Mouse (Mus musculus) bone marrow, adult 2 months (tissue): Measurements from ENCODE around the gene Nkd1. TPM values are rescaled to one million over a fixed set of nuclear protein-coding genes. Genes with fewer than 3 reads are reported as not detected.

Experiments
- H3K27ac ChIP-seq: fragments of 200-500 bp; 2 replicates; pipeline ENCODE4 v1.5.1; 2012; ENCODE audit warnings: low read depth, mild to moderate bottlenecking, control low read depth, inconsistent platforms, low read length; ENCODE audit not compliant: control insufficient read depth, poor library complexity, insufficient read depth
- H3K4me1 ChIP-seq: fragments of 200-500 bp; 2 replicates; pipeline ENCODE4 v1.6.1; 2011; ENCODE audit warnings: low read length; ENCODE audit not compliant: control insufficient read depth, insufficient read depth
- H3K4me3 ChIP-seq: fragments of 200-500 bp; replicated peaks from 2 replicates; pipeline ENCODE3; 2011; ENCODE audit warnings: mild to moderate bottlenecking, low read depth, low read length, control low read depth; ENCODE audit not compliant: control insufficient read depth
- CTCF ChIP-seq: fragments of 200-500 bp; IDR thresholded peaks from 2 replicates; pipeline ENCODE4 v1.5.1; 2011; ENCODE audit warnings: low read length, control low read depth; ENCODE audit not compliant: control insufficient read depth, insufficient read depth
- POLR2A ChIP-seq: fragments of 200-500 bp; IDR thresholded peaks from 2 replicates; pipeline ENCODE4 v1.6.1; 2011; ENCODE audit warnings: low read depth, mild to moderate bottlenecking, control low read depth, low read length, borderline replicate concordance; ENCODE audit not compliant: control insufficient read depth
- WGBS: fragments of 180-500 bp; shearing (Covaris S2); methylation state at CpG from one replicate; pipeline ENCODE4 v1.1.7; 2018; 5-methylcytosine and 5-hydroxymethylcytosine counted together
- polyA plus RNA-seq: library from polyadenylated mRNA; stranded (reverse); fragments of >200 nt; gene quantifications from 2 replicates; pipeline ENCODE4 v1.2.4, GENCODE M21; 2011; ENCODE audit warnings: low replicate concordance; ENCODE audit not compliant: missing spikeins, insufficient read depth, insufficient read length

The Nkd1 gene
- polyA plus RNA-seq, 1 experiment: not detected

DNA sequence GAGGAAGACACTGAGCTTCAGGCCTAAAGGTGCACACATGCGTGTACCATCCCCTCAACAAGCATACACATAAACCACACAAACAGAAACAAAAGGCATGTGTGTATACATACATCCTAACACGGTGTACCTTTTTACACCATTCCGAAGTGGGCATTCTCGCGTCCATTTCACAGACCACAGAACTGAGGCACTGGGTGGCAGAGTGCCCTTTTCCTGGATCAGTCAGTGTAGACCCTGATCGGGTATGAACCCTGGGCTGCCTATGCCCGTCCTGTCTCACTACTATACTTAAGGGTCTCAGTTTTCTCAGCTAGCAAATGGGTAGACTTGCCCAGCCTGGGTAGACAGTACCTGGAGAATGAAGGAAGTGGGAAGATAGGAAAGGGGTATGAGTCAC lies 24.3 kb downstream of the Nkd1 start:
- H3K4me3 ChIP-seq: no peak overlapping the region
- no peaks in the 10 kb centered on the region for H3K4me1 ChIP-seq
- WGBS: 85% methylated on average over 7 of the region's 7 CpGs
- no peak overlapping the region for H3K27ac ChIP-seq
- no peak for TF ChIP-seq CTCF
- TF ChIP-seq POLR2A: no peak

DNA sequence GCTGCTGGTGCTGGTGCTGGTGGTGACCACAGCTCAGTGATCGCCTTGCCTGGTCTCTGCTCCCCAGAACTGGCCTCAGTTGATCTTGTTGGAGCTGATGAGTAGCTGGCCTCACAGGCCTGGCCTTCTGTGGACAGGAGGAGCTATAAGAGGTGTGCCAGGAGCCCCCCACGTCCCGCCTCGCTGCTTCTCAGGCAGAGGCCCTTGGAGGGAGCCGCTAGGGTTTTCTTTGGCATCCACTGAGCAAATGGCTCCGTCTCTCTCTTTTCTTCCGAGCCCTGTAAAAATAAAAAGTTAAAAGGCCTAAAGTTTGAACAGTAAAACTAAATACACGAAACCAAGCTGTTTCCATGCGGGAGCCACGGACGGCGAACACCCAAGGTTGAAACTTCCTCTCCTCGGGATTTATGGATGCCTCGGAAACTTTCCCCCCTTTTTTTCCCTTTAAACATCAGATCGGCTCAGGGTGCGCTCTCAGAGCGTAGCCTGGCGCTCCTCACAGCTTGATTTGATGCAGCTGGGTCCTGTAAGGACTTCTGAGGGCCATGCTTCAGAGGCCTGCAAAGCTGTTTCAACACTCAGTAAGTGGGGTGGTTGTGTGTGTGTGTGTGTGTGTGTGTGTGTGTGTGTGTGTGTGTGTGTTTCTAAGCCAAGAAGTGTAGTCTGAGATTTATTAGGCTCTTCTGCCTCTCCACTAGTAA lies 25.0 kb downstream of the Nkd1 start:
- H3K4me1 ChIP-seq: no peaks in the 10 kb centered on the region
- TF ChIP-seq POLR2A (no peak), CTCF (no peak)
- 88% methylated on average over 18 of the region's 18 CpGs for WGBS

DNA sequence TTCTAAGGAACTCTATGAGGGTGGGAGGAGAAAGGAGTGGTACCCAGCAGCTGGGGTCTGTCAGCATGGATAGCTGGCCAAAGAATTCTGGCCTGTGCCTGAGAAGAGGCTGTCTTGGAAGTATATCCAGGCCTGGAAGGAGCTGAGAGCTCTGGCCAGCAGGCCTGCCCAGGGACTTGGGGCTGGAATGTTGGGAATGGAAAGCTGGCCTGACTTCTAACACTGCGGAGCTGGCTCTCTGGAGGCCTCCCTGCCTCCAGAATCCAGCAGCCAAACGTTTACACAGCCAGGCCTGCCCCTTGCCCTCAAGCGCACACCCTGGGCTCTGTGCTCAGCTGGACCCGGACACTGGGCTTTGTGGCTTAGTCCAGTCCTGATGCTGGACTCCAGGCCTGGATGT lies 34.5 kb downstream of the Nkd1 start:
- 80% methylated on average over 4 of the region's 4 CpGs for WGBS
- TF ChIP-seq POLR2A (no peak), CTCF (no peak)
- Histone ChIP-seq H3K27ac (no peak overlapping the region; the same call in 1 of the 2 replicates), H3K4me1 (no peaks in the 10 kb centered on the region; the same call in 1 of the 2 replicates), H3K4me3 (no peak overlapping the region)

More for the DNA sequence above, 25.0 kb downstream of the Nkd1 start:
- Histone ChIP-seq H3K4me3 (no peak overlapping the region), H3K27ac (no peak overlapping the region)

DNA sequence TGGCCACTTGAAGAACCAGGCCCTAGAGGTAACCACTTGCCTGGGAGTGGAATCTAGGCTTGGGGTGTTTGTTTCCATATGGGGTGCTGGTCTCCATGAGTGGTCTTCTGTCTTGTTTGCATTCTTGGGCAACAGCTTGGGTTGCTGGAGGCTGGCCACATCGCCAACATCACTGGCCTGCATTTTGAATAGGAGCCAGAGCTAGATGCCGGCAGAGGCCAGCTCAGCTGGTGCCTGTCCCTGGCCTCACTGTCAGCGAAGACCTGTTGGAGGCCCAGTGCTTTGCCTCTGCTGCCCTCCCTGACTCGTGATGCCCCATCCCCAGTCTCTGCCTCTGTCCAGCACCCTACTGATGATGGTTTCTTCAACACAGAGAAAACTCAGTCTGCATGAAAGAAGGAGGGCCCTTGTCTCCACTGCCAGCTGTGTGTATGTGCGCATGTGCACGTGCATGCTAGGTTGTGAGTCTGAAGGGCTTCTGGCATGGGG lies 38.9 kb downstream of the Nkd1 start:
- 86% methylated on average over 6 of the region's 6 CpGs for WGBS
- no peak for TF ChIP-seq POLR2A
- TF ChIP-seq CTCF: no peak
- H3K4me3 ChIP-seq: no peak overlapping the region
- no peak overlapping the region for H3K27ac ChIP-seq
- H3K4me1 ChIP-seq: no peaks in the 10 kb centered on the region; the same call in 1 of the 2 replicates

DNA sequence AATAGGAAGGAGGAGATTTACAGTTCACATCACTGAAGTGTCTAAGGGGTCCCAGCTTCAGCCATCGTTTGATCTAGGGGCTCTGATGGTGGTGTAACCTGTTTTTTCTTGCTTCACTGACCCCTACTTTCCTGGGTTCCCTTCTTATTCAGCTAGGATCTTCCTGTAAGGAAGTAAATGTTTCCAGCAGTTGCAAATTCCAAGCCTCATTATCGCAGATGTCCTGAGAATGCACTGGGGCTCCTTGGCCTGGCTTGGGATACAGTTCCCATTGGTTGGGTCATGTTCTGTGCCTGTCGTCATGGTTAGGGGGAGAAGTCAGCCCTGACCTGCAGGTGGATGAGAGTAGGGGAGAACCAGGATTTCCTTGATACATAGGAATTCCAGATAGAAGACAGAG lies 40.2 kb downstream of the Nkd1 start:
- H3K27ac ChIP-seq: no peak overlapping the region
- no peak overlapping the region for H3K4me3 ChIP-seq
- TF ChIP-seq POLR2A (no peak), CTCF (no peak)
- WGBS: 73% methylated on average over 3 of the region's 3 CpGs
- peaks cover 2% of the 10 kb centered on the region; the same call in 1 of the 2 replicates for H3K4me1 ChIP-seq

DNA sequence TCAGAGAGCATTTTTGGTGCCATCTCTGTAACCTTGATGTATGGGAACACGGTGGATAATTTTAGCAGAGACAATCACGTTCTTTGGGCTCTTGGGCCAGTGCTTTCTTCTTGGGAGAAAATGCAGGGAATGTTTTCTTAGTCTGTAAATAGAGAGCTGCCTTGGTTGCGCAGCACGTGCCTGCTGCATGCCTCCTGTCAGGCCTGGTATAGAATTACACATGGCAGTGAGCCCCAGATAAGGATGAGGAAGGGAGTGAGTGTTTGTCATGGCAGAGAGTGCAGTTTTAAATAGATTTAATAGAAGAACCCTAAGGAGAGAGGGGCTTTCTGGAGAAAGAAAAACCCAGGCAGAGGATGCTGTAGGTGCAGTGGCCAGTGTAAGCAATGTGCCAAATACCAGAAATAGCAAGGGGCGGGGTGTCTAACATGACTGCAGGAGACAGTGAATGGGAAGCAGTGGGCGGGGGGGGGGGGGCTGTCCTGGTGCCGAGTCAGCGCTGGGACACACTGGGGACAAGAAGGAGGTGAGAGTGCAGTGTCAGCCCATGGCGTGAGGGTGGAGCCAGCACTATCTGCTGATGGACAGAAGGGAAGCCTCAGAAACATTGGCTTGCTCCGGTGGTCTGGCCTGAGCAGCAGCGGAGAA lies 43.2 kb downstream of the Nkd1 start:
- Histone ChIP-seq H3K27ac (no peak overlapping the region), H3K4me1 (peaks cover 2% of the 10 kb centered on the region; the same call in 1 of the 2 replicates), H3K4me3 (no peak overlapping the region)
- WGBS: 57% methylated on average over 10 of the region's 11 CpGs
- TF ChIP-seq POLR2A (no peak), CTCF (no peak)

DNA sequence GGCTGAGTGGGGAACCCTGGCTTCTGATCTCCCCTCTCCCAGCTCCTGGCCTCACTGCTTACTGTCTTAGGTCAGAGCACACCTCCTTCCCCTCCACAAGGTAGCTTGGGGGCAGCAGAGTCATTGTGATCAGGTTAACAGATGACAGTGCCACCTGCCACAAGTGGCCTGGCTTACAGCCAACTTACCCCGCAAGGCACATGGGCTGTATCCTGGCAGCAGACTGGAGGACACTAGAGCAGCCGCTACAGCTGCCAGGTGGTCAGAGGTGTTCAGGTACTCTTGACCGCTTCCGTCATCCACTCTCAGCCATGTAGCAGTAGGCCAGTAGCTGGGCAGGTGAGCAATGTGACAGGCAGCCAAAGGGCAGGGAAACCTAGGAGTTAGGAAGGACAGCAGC lies 45.0 kb downstream of the Nkd1 start:
- 62% methylated on average over 4 of the region's 4 CpGs for WGBS
- H3K4me3 ChIP-seq: no peak overlapping the region
- TF ChIP-seq POLR2A (no peak), CTCF (peak; percentile 34; the same call in 1 of the 2 replicates)
- peaks cover 2% of the 10 kb centered on the region; the same call in 1 of the 2 replicates for H3K4me1 ChIP-seq
- no peak overlapping the region for H3K27ac ChIP-seq

DNA sequence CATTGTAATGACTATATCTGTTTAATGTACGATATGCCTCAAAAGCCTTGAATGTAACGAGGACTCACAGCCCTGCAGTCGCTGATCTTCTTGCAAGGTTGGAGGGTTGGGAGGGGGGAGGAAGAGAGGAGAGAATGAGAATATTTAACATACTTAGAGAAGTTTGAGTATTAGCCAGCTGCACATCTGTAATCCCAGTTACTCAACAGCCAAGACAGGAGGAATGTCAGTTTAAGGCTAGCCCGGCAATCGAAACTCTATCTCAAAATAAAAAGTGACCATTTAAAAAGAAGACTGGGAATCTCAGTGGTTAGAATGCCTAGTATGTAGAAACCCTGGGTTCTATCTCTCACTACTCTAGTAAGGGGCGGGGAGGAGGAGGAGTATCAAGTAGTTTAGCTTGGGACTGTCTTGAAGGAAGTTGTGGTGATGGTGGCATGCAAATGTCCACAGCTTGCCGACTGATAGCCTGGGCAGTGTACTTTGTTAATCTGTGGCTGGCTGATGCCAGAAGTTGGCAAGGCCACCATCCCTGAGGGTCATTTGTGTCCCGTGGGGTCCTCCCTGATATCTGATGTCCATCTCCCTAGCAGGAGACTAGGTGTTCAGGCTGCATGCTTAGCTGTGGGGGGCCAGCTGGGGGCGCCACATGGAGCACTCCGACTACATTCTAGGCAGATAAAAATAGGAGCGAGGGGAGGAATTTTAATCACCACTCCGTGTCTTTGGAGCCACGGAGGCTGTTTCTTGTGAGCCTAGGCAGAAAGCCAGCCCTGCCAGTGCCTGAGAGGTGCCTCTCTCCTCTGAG lies 46.4 kb downstream of the Nkd1 start:
- no peak overlapping the region for H3K27ac ChIP-seq
- H3K4me3 ChIP-seq: no peak overlapping the region
- WGBS: 36% methylated on average over 13 of the region's 13 CpGs
- H3K4me1 ChIP-seq: peaks cover 5% of the 10 kb centered on the region; the same call in 1 of the 2 replicates
- no peak for TF ChIP-seq POLR2A
- TF ChIP-seq CTCF: no peak
